Mouse (Mus musculus) urinary bladder, postnatal 4 days (tissue): ENCODE results near the gene Gm20388.

Experiments used
- DNase-seq, 2 experiments: peaks; one replicate each; pipeline ENCODE4 v3.0.0; 2021 to 2022; ENCODE audit warnings: low spot score in 2 of 2

The Gm20388 gene

GRCm38 (mm10) chr8:124200400-124200799 is 4289.8 kb downstream of the Gm20388 start:
- no peak for DNase-seq

DNA sequence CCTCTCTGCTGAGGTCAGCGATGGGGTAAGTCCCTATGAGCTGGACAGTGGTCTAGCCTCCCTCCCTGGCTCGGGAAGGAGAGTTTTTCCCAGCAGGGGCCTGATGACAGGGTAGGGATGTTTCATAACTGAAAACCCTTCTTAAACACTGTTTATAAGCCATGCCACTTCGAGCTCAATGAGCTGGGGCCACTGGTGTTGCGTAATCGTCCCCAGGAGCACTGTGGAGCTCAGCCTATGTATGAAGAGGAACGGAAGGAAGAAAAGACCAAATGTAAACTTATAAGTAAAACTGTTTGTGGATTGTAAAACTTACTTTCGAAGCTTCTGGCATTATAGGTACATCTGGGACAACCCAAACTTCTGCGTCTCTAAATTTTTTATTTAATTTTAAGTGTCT is 4291.1 kb downstream of the Gm20388 start:
- no peak for DNase-seq

GRCm38 (mm10) chr8:124202895-124203294 is 4292.3 kb downstream of the Gm20388 start:
- DNase-seq, result no peak

GRCm38 (mm10) chr8:124204001-124204601 is 4293.5 kb downstream of the Gm20388 start:
- no peak for DNase-seq

DNA sequence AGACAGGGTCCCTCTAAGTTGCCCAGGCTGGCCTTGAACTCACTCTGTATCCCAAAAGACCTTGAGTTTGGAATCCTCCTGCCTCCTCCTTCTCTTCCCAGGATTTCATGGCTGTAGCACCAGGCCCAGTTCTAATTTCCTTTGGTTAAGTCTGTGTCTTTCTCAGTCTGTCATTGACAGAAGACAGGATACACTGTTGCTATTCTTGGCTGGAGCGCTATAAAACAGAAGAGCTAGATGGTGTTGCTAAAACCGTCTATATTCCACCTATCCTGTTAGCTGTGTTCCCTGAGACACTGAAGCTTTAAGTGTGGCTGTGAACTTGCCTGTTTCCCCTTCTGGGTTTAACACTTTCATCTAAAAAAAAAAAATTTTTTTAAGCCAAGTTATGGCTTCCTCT is 4301.5 kb downstream of the Gm20388 start:
- DNase-seq, result no peak

DNA sequence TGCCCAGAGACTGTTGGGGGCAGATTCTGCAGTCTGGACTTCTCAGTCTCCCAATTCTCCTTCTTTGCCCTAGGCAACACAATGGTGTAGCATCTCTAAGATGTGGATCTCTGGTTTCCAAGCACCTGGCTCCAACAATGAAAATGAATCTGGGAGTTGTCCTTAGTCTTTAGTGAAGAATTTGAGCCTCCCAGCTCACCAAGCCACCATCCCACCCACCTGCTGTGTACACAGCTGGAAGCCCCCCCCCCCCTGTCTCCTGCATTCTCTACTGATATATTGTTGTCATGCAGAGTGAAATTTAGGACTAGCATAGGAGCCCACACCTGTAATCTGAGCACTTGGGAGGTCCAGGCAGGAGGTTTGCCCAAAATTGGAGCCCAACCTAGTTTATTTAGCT is 4306.3 kb downstream of the Gm20388 start:
- DNase-seq, result no peak

DNA sequence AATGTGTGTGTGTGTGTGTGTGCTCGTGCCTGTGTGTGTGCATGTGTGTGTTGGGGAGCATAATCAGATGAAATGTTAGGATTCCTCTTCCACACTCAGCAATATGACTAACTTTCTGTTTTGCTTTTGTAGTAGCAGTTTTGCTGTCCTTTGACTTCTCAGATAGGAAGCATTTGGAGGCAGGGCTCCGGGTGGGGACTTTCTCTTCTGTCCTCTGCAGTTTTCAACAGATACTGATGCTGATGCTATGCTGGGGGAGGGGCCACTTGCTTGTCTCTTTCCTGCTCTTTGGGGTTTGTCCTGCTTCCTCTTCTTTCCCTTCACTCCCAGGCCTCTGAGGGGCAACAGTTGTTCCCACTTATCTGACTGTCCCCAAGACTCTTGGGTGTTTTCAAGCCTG is 4319.2 kb downstream of the Gm20388 start:
- DNase-seq, result no peak

GRCm38 (mm10) chr8:124230496-124231175 is 4320.0 kb downstream of the Gm20388 start:
- no peak for DNase-seq

GRCm38 (mm10) chr8:124231176-124231484 is 4320.5 kb downstream of the Gm20388 start, which contains the start of gene Galnt2:
Galnt2 (plus strand) TSS chr8:124231391.
- peak; percentile 83 to 85 for DNase-seq

DNA sequence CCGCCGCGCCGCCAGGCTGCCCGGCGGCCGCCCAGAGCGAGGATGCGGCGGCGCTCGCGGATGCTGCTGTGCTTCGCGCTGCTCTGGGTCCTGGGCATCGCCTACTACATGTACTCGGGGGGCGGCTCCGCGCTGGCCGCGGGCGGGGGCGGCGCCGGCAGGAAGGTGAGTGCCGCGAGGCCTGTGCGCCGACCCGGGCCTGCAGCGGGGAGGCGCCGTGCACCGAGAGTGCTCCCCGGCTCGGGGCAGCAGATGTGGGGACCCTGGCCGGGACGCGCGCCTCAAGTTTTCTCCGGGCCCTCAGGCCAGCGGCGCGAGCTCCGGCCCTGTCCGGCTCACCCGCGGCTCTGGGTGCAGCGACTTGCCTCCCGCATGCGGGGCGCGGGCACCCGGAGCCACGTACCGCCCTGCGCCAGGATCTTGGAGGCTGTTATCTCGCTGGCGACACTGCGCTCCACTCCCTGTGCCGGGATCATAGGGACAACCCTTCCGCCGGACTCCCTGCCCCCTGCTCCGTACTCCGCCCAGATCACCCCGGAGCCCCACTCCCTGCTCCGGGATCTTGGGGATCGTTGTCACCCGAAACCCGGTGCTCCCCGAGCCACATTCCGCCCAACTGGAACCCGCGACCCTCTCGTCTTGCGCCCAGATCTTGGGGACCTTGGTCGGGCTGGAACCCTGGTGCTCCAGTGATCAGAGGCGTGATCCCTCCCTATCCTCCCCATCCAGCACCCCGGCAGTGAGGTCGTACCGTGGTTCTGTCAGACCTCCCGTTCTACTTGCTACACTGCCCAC is 4321.0 kb downstream of the Gm20388 start:
- peak; percentile 66 to 67 for DNase-seq

GRCm38 (mm10) chr8:124232280-124232600 is 4321.6 kb downstream of the Gm20388 start:
- DNase-seq, result no peak

- DNase-seq, result no peak
Observed at GRCm38 (mm10) chr8:124234496-124234895, 4323.9 kb downstream of the Gm20388 start.

DNA sequence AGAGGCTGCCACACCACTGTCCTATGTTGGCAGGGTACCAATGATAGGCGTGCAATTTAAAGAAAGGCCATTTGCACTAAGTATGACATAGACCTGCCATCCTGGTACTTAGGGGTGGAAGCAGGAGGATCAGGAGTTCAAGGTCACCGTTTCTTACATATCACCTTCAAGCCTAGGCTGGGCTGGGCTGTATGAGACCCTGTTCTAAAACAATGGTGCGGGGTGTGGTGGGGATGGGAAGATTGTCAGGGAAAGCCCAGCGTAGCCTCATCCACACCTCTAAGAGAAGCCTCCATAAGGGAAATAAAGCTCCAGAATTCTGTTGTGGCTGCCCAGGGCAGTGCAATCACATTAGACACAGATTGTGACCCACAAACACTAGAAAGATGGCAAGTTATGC is 4324.9 kb downstream of the Gm20388 start:
- DNase-seq, result no peak

GRCm38 (mm10) chr8:124239350-124239749 is 4328.7 kb downstream of the Gm20388 start:
- no peak for DNase-seq

- DNase-seq, result no peak
Observed at GRCm38 (mm10) chr8:124240932-124241331, 4330.3 kb downstream of the Gm20388 start.

DNA sequence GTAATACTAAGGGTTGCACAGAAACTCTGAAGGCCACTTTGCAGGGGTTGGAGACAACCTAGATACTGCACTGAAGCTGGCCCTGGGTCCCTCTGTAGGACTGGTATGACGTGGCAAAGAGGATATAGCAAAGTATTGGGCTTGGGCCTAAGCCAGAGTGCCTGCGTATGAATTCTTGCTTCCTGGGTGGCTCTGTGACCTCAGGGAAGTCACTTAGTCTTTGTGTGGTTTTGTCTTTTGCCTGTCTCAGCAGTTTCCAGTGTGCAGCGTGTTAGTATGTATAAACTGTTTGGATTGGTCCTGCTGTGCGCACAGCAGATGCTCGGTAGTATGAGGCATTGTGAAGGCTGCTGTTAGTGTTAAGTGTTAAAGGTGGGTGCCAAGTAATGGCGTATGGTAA is 4331.6 kb downstream of the Gm20388 start:
- no peak for DNase-seq

GRCm38 (mm10) chr8:124242913-124243312 is 4332.3 kb downstream of the Gm20388 start:
- no peak for DNase-seq

DNA sequence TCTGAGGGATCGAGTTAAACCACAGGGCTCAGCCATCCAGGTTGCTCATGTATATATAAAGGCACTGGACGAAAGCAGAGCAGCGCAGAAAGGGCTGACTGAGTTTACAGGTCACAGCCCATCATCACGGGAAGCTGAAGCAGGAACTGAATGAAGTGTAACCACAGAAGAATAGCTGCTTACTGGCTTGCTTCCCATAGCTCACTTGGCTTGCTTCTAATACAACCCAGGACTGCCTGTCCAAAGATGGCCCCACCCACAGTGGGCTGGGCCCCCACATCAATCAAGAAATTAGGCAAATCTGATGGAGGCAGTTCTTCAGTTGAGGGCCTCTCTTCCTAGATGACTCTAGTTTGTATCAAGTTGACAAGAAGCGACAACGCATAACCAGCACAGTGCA is 4336.9 kb downstream of the Gm20388 start:
- no peak for DNase-seq

- no peak for DNase-seq
Observed at GRCm38 (mm10) chr8:124248688-124249087, 4338.0 kb downstream of the Gm20388 start.

- no peak for DNase-seq
Observed at GRCm38 (mm10) chr8:124250255-124250654, 4339.6 kb downstream of the Gm20388 start.

DNA sequence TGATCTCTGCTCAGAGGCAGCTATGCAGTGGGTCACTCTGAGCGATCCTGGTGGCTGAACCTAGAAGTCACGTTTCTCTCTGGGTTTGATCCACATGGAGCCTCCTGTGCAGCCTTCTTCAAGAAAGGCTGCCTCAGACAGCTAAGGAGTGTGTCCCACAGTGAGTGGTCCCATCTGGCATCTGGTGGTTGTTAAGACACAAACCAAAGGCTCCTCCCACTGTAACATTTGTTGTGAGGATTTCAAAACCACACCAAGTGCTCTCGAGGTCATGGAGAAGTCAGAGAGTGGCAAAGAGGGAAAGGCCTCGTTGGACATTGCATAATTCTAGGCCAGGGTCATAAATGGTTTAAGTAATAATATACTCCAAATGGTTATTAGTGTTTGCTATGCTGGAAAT is 4340.1 kb downstream of the Gm20388 start:
- DNase-seq, result no peak

GRCm38 (mm10) chr8:124252533-124252950 is 4341.9 kb downstream of the Gm20388 start:
- DNase-seq, result no peak

- DNase-seq, result no peak
Observed at GRCm38 (mm10) chr8:124253939-124254338, 4343.3 kb downstream of the Gm20388 start.
